Mouse (Mus musculus) CH12.LX (cell line): ENCODE measurements around the gene Mrm1. TPM values are rescaled to one million over a fixed set of nuclear protein-coding genes. Genes with fewer than 3 reads are reported as not detected.
A peak's percentile ranks its signal among the peaks of the same experiment; 100 is the strongest.

Experiments used
- DNase-seq: peaks from one replicate; pipeline ENCODE4 v3.0.0-alpha.2; 2013; ENCODE audit errors: extremely low read depth
- H3K27ac ChIP-seq: 2 replicates; pipeline ENCODE4 v1.5.1; 2012; ENCODE audit warnings: low read depth, mild to moderate bottlenecking, control low read depth, moderate library complexity; ENCODE audit not compliant: insufficient read depth
- H3K27me3 ChIP-seq: replicated peaks from 2 replicates; pipeline ENCODE3; 2012; ENCODE audit warnings: inconsistent platforms
- H3K36me3 ChIP-seq, 2 experiments: replicated peaks in 1 of 2; 2 replicates each; pipeline versions ENCODE3 to v1.6.1; 2012; ENCODE audit warnings: inconsistent platforms in 1 of 2, low read length in 1 of 2, mild to moderate bottlenecking in 1 of 2, mixed read lengths in 1 of 2, moderate library complexity in 1 of 2; ENCODE audit not compliant: control insufficient read depth in 1 of 2, insufficient read depth in 1 of 2
- H3K4me1 ChIP-seq, 2 experiments: 2 replicates each; pipeline ENCODE4 v1.6.1; 2012; ENCODE audit warnings: inconsistent platforms in 1 of 2, moderate library complexity in 1 of 2; ENCODE audit not compliant: insufficient read depth in 2 of 2, control insufficient read depth in 1 of 2
- H3K4me2 ChIP-seq: 2 replicates; pipeline ENCODE4 v1.6.1; 2012; ENCODE audit warnings: low read depth, mild to moderate bottlenecking, control low read depth; ENCODE audit not compliant: poor library complexity, insufficient read depth, severe bottlenecking
- H3K4me3 ChIP-seq, 3 experiments: fragments of 150-350 bp in 1 of 3; sonication (generic) in 1 of 3; replicated peaks in 1 of 3; 2 replicates each; pipeline versions ENCODE3 to v1.5.1; 2011 to 2012; ENCODE audit warnings: low read depth in 2 of 3, low read length in 2 of 3, mild to moderate bottlenecking in 2 of 3, moderate library complexity in 2 of 3, control low read depth in 1 of 3, improper control_type of control experiment in 1 of 3, inconsistent platforms in 1 of 3, mixed read lengths in 1 of 3; ENCODE audit not compliant: poor library complexity in 1 of 3
- H3K79me2 ChIP-seq: replicated peaks from 2 replicates; pipeline ENCODE4 v1.6.1; 2012; ENCODE audit warnings: mild to moderate bottlenecking, moderate library complexity; ENCODE audit not compliant: control insufficient read depth, poor library complexity, insufficient read depth, severe bottlenecking; ENCODE audit errors: extremely low read depth
- H3K9ac ChIP-seq: 2 replicates; pipeline ENCODE4 v1.6.1; 2012; ENCODE audit warnings: low read depth, mild to moderate bottlenecking, control low read depth, moderate library complexity; ENCODE audit not compliant: insufficient read depth
- H3K9me3 ChIP-seq: replicated peaks from 2 replicates; pipeline ENCODE3; 2012; ENCODE audit warnings: low read length, inconsistent platforms, mixed read lengths
- CHD2 ChIP-seq: IDR thresholded peaks from 2 replicates; pipeline ENCODE4 v1.6.1; 2011; ENCODE audit warnings: low read length, improper control_type of control experiment
- E2F4 ChIP-seq: IDR thresholded peaks from 2 replicates; pipeline ENCODE4 v1.6.1; 2011; ENCODE audit warnings: low read depth, low read length, improper control_type of control experiment; ENCODE audit not compliant: insufficient replicate concordance
- EP300 ChIP-seq: IDR thresholded peaks from 2 replicates; pipeline ENCODE4 v1.6.1; 2011; ENCODE audit warnings: low read length, improper control_type of control experiment
- ETS1 ChIP-seq: conservative IDR thresholded peaks from 2 replicates; pipeline ENCODE4 v1.6.1; 2012; ENCODE audit warnings: low read depth, mild to moderate bottlenecking, inconsistent platforms, low read length, improper control_type of control experiment, moderate library complexity
- GABPA ChIP-seq: IDR thresholded peaks from 2 replicates; pipeline ENCODE4 v1.6.1; 2012; ENCODE audit warnings: low read depth, low read length, improper control_type of control experiment, inconsistent platforms; ENCODE audit not compliant: insufficient replicate concordance
- JUN ChIP-seq: IDR thresholded peaks from 2 replicates; pipeline ENCODE4 v1.6.1; 2011; ENCODE audit warnings: low read depth, mild to moderate bottlenecking, low read length, improper control_type of control experiment, moderate library complexity; ENCODE audit not compliant: insufficient read depth
- MAFK ChIP-seq: IDR thresholded peaks from 2 replicates; pipeline ENCODE4 v1.6.1; 2011; ENCODE audit warnings: low read length, improper control_type of control experiment; ENCODE audit not compliant: insufficient replicate concordance
- MXI1 ChIP-seq: IDR thresholded peaks from 2 replicates; pipeline ENCODE4 v1.6.1; 2011; ENCODE audit warnings: mild to moderate bottlenecking, low read depth, low read length, improper control_type of control experiment
- POLR2A ChIP-seq: IDR thresholded peaks from 2 replicates; pipeline ENCODE4 v1.6.1; 2011; ENCODE audit warnings: low read depth, mild to moderate bottlenecking, improper control_type of control experiment, low read length
- POLR2AphosphoS2 ChIP-seq: IDR thresholded peaks from 2 replicates; pipeline ENCODE4 v1.6.1; 2011; ENCODE audit warnings: low read depth, low read length, improper control_type of control experiment
- RAD21 ChIP-seq: IDR thresholded peaks from 2 replicates; pipeline ENCODE4 v1.6.1; 2011; ENCODE audit warnings: low read depth, mild to moderate bottlenecking, low read length, improper control_type of control experiment, moderate library complexity
- RCOR1 ChIP-seq: conservative IDR thresholded peaks from 2 replicates; pipeline ENCODE4 v1.6.1; 2012; ENCODE audit warnings: low read depth, mild to moderate bottlenecking, inconsistent platforms, low read length, improper control_type of control experiment
- SMC3 ChIP-seq: IDR thresholded peaks from 2 replicates; pipeline ENCODE4 v1.6.1; 2011; ENCODE audit warnings: low read depth, low read length, improper control_type of control experiment
- TBP ChIP-seq: conservative IDR thresholded peaks from 2 replicates; pipeline ENCODE4 v1.6.1; 2011; ENCODE audit warnings: low read depth, low read length, improper control_type of control experiment
- UBTF ChIP-seq: IDR thresholded peaks from 2 replicates; pipeline ENCODE4 v1.6.1; 2012; ENCODE audit warnings: low read depth, mild to moderate bottlenecking, inconsistent platforms, low read length, improper control_type of control experiment, moderate library complexity
- USF1 ChIP-seq: IDR thresholded peaks from 2 replicates; pipeline ENCODE4 v1.6.1; 2014; ENCODE audit warnings: low read depth, mild to moderate bottlenecking, inconsistent platforms, low read length, improper control_type of control experiment
- ZC3H11A ChIP-seq: IDR thresholded peaks from 2 replicates; pipeline ENCODE4 v1.6.1; 2012; ENCODE audit warnings: low read depth, mild to moderate bottlenecking, inconsistent platforms, low read length, improper control_type of control experiment
- dilution Hi-C: fragments of 300-500 bp; cut with MboI; formaldehyde crosslinking; loops from 2 replicates; pipeline ENCODE4 v1.14.3; 2020; ENCODE audit warnings: low sequenced_read_pairs; ENCODE audit not compliant: extremely low pct_unique_long_range_greater_than_20kb, extremely low pct_ligation_motif_present
- in situ Hi-C: fragments of 300-500 bp; cut with MboI; formaldehyde crosslinking; loops from 3 replicates; pipeline ENCODE4 v1.14.3; 2019; ENCODE audit warnings: low sequenced_read_pairs, low pct_ligation_motif_present, low pct_unique_long_range_greater_than_20kb, mixed read lengths
- polyA plus RNA-seq: library from polyadenylated mRNA; unstranded; fragments of >175 nt; gene quantifications from 2 replicates; pipeline ENCODE4 v1.2.1, GENCODE M21; 2012; ENCODE audit warnings: low read depth; ENCODE audit not compliant: insufficient read length
- total RNA-seq, 2 experiments: library from RNA; depleted of rRNA; stranded (reverse); fragments of 300-350 nt in 1 of 2; fragments of >200 nt in 1 of 2; gene quantifications; 2 replicates each; pipeline ENCODE4 v1.2.3; 2012 to 2014

Mrm1 gene
- total and polyA plus RNA-seq, 3 experiments: 11.1 to 27.8 (median 16.1) TPM

- in situ Hi-C loops: no loop called here
- TF ChIP-seq MAFK (peak; percentile 93), ETS1 (no peak)
- H3K4me2 ChIP-seq: no peak overlapping the region
- H3K79me2 ChIP-seq: no peaks in the 10 kb centered on the region
- peaks cover 83% of the 10 kb centered on the region for H3K27me3 ChIP-seq
- H3K27ac ChIP-seq: no peak overlapping the region
- no peak overlapping the region for H3K9ac ChIP-seq
- peaks cover 4% of the 10 kb centered on the region for H3K9me3 ChIP-seq
- dilution Hi-C loops: no loop called here
- peaks cover 0 to 9% of the 10 kb centered on the region in 2 experiments; a peak in 2 of 4 replicates for H3K4me1 ChIP-seq
- no peaks in the 10 kb centered on the region for H3K36me3 ChIP-seq
- H3K4me3 ChIP-seq: no peak overlapping the region
- DNase-seq: no peak
These were observed 25.8 kb downstream of the Mrm1 start for GRCm38 (mm10) chr11:84793545-84793944.

- dilution Hi-C loops (no loop called here), in situ Hi-C loops (no loop called here)
- no peak for TF ChIP-seq EP300
- Histone ChIP-seq H3K4me1 (peaks cover 0 to 7% of the 10 kb centered on the region in 2 experiments; a peak in 2 of 4 replicates), H3K9me3 (peaks cover 4% of the 10 kb centered on the region), H3K27ac (no peak overlapping the region), H3K4me2 (no peak overlapping the region), H3K9ac (no peak overlapping the region), H3K36me3 (no peaks in the 10 kb centered on the region), H3K4me3 (no peak overlapping the region), H3K79me2 (no peaks in the 10 kb centered on the region), H3K27me3 (peaks cover 81% of the 10 kb centered on the region)
- DNase-seq: no peak
These were observed 28.9 kb downstream of the Mrm1 start for GRCm38 (mm10) chr11:84790383-84790782.

GRCm38 (mm10) chr11:84780143-84780870 lies 39.0 kb downstream of the Mrm1 start:
- Histone ChIP-seq H3K9me3 (no peaks in the 10 kb centered on the region), H3K9ac (no peak overlapping the region), H3K36me3 (no peaks in the 10 kb centered on the region), H3K4me2 (peak overlapping the region; percentile 37), H3K4me1 (no peaks in the 10 kb centered on the region), H3K4me3 (no peak overlapping the region), H3K27ac (no peak overlapping the region), H3K79me2 (no peaks in the 10 kb centered on the region), H3K27me3 (peaks cover 93% of the 10 kb centered on the region)
- no peak for TF ChIP-seq RAD21
- no peak for TF ChIP-seq POLR2AphosphoS2
- no peak for TF ChIP-seq ZC3H11A
- TF ChIP-seq SMC3: no peak
- no peak for TF ChIP-seq UBTF
- no peak for TF ChIP-seq GABPA
- no peak for TF ChIP-seq MAFK
- TF ChIP-seq CHD2: no peak
- no peak for TF ChIP-seq MXI1
- no peak for TF ChIP-seq RCOR1
- no peak for TF ChIP-seq POLR2A
- TF ChIP-seq E2F4: no peak
- no peak for TF ChIP-seq JUN
- no peak for TF ChIP-seq USF1
- TF ChIP-seq TBP: no peak
- dilution Hi-C loops (no loop called here), in situ Hi-C loops (no loop called here)
- DNase-seq: no peak
